Mouse (Mus musculus) midbrain, embryonic 10.5 days (tissue): Measurements from ENCODE around the gene Cxcl9. TPM values are rescaled to one million over a fixed set of nuclear protein-coding genes. Genes with fewer than 3 reads are reported as not detected.
A peak's percentile ranks its signal among the peaks of the same experiment; 100 is the strongest.
"Not testable (repeated sequence)": the region's sequence is repeated elsewhere in the genome, so short reads cannot be mapped to it uniquely, and the experiment has no call there.

ENCODE experiments used
- DNase-seq: peaks from one replicate; pipeline ENCODE4 v3.0.0-alpha.2; 2017; ENCODE audit warnings: low spot score
- H3K27ac ChIP-seq: fragments of 300-500 bp; sonication (generic); replicated peaks from 2 replicates; pipeline ENCODE4 v1.5.1; 2016; ENCODE audit warnings: mild to moderate bottlenecking
- H3K27me3 ChIP-seq: fragments of 300-500 bp; sonication (generic); 2 replicates; pipeline ENCODE4 v1.6.1; 2016; ENCODE audit warnings: low read depth, mild to moderate bottlenecking; ENCODE audit not compliant: poor library complexity, severe bottlenecking
- H3K36me3 ChIP-seq: fragments of 300-500 bp; sonication (generic); 2 replicates; pipeline ENCODE4 v1.6.1; 2016; ENCODE audit warnings: mild to moderate bottlenecking, moderate library complexity
- H3K4me1 ChIP-seq: fragments of 300-500 bp; sonication (generic); 2 replicates; pipeline ENCODE4 v1.6.1; 2016
- H3K4me3 ChIP-seq: fragments of 300-500 bp; sonication (generic); 2 replicates; pipeline ENCODE4 v1.5.1; 2016; ENCODE audit warnings: mild to moderate bottlenecking, moderate library complexity
- H3K9me3 ChIP-seq: fragments of 300-500 bp; sonication (generic); replicated peaks from 2 replicates; pipeline ENCODE4 v1.6.1; 2016; ENCODE audit warnings: mild to moderate bottlenecking
- WGBS: fragments of 180-500 bp; shearing (Covaris S2); methylation state at CpG from one replicate; pipeline ENCODE4 v1.1.7; 2016; 5-methylcytosine and 5-hydroxymethylcytosine counted together
- polyA plus RNA-seq: library from polyadenylated mRNA; unstranded; fragments of >200 nt; fragmentation: Nextera tagmentation; extraction: Ambion mirVana; gene quantifications from 2 replicates; pipeline ENCODE4 v1.2.1, GENCODE M21; 2016

The Cxcl9 gene
- polyA plus RNA-seq, 1 experiment from 2014 or later = not detected

DNA sequence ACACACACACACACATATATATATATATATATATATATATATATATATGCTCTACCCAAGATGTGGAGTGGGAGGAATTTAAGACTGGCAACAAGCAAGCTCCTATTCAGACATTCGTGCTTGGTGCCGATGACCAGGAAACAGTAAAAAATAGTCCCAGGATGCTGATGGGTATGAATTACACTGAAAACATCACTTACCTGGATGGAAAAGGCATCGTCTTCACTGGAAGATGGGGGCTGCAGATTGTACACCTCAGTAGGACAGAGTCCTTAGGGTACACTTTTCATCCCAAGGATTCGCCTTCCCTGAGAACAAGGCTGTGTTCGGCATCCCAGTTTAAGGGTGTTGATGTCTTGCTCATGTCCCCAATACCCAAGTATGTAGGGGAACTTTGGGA lies 36.1 kb upstream of the Cxcl9 start:
- H3K9me3 ChIP-seq = no peaks in the 10 kb centered on the region
- no peaks in the 10 kb centered on the region for H3K36me3 ChIP-seq
- peaks cover 4% of the 10 kb centered on the region for H3K4me1 ChIP-seq
- no peak overlapping the region for H3K4me3 ChIP-seq
- DNase-seq = no peak
- WGBS = 92% methylated on average over 5 of the region's 5 CpGs
- 0 out of 2 replicates have a peak, but pooled peaks cover 4% of the 10 kb centered on the region for H3K27me3 ChIP-seq
- no peak overlapping the region for H3K27ac ChIP-seq

DNA sequence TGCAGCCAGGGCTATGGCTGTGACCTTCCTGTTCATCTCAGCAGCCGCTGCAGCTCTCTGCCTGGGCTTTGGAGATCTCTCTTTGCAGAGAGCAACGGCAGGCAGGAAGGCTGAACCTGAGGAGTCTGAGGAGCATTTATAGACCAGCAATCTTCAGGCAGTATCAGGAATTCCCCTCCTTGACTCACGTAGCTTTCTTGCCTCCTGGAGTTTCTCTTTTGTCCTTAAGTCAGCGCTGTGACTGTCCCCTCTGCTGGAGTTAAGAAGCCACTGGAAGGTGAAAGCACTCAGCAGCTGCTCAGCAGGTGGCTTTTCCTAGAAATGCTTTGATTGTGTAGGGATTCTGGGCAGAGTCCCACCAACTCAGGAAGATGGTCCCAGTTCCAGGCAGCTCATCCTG lies 35.3 kb upstream of the Cxcl9 start:
- H3K4me1 ChIP-seq = peaks cover 4% of the 10 kb centered on the region
- no peak overlapping the region for H3K4me3 ChIP-seq
- H3K27ac ChIP-seq = no peak overlapping the region
- 0 out of 2 replicates have a peak, but pooled peaks cover 4% of the 10 kb centered on the region for H3K27me3 ChIP-seq
- no peaks in the 10 kb centered on the region for H3K36me3 ChIP-seq
- 8% methylated on average over 4 of the region's 4 CpGs for WGBS
- no peak for DNase-seq
- no peaks in the 10 kb centered on the region for H3K9me3 ChIP-seq

DNA sequence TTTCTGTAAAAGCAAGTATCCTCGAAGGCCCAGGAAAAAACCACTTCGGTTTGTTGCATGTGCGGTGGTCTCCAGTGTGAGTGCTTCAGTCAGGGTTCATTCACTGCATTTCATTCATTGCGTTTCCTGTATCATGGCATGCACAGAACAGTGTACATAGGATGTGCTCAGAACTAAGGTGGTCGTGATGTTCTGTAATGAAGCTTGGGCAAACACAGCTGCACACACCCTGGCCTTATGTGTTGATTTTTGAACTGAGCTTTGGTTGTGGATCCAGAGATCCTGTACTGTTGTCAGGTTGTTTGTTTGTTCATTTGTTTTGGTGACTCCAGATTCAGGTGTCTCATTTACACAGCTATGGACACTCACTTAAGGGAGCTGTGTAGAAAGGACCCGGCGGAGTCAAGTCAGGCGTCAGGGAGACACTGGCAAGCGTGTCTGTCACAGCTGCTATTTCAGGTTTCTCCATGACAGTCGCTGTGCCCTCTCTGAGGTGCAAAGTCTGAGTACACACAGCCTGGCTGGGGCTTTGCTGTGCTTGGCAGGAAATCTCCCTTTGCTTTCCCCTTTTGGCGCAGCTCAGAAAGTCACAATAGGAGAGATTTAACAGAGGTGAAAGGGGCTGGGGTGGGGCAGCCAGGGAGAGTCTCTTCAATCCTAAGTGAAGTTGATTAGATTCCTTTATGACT lies 31.0 kb upstream of the Cxcl9 start:
- 80% methylated on average over 11 of the region's 11 CpGs for WGBS
- no peak for DNase-seq
- Histone ChIP-seq H3K9me3 (no peaks in the 10 kb centered on the region), H3K27me3 (no peaks in the 10 kb centered on the region), H3K4me1 (peaks cover 4% of the 10 kb centered on the region), H3K27ac (no peak overlapping the region), H3K36me3 (no peaks in the 10 kb centered on the region), H3K4me3 (no peak overlapping the region)

DNA sequence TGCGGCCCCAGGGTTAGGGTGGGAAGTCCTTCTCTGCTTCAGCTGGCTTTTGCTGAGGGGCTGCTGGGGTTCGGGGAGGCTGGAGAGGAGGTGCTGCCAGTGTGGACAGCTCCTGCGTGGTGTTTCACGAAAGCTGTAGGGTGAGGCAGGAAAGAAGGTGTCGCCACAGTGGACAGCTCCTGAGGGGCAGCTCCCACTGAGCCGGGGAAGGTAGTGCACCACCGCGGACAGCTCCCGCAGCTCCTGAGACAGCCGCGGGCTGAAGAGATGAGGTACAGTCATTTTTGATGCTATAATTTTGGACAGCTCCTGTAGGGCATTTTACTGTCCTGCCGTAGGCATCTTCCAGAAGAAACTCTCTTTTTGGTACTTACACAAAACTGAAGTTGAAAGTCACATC lies 30.2 kb upstream of the Cxcl9 start:
- peaks cover under 1% of the 10 kb centered on the region for H3K4me1 ChIP-seq
- 60% methylated on average over 12 of the region's 12 CpGs for WGBS
- no peaks in the 10 kb centered on the region for H3K27me3 ChIP-seq
- no peaks in the 10 kb centered on the region for H3K9me3 ChIP-seq
- no peak overlapping the region for H3K4me3 ChIP-seq
- no peaks in the 10 kb centered on the region for H3K36me3 ChIP-seq
- no peak for DNase-seq
- H3K27ac ChIP-seq = no peak overlapping the region

DNA sequence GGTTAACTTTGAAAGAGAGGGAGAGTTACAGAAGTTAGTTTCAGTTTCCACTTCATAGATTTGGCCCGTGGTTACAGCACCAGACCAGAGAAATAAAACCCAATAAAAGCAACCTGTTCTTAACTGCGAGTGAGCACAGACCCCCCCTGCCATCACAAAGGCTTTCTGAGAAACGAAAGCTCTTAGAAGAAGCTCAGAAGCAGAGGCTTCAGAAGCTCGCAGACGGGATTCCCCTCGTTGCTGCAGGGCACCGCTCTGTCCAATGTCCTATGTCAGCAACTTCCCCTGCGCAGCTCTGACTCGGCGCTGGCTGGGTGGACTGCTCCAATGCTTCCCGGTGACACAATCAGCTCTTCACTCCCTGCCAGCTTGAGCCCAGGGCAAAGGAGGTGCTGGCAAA lies 25.6 kb upstream of the Cxcl9 start:
- H3K4me1 ChIP-seq = peaks cover 4% of the 10 kb centered on the region; the same call in 1 of the 2 replicates
- H3K9me3 ChIP-seq = no peaks in the 10 kb centered on the region
- no peak for DNase-seq
- H3K27ac ChIP-seq = no peak overlapping the region
- 0 out of 2 replicates have a peak, but pooled peaks cover 8% of the 10 kb centered on the region for H3K27me3 ChIP-seq
- no peak overlapping the region for H3K4me3 ChIP-seq
- no peaks in the 10 kb centered on the region for H3K36me3 ChIP-seq
- 65% methylated on average over 11 of the region's 11 CpGs for WGBS

DNA sequence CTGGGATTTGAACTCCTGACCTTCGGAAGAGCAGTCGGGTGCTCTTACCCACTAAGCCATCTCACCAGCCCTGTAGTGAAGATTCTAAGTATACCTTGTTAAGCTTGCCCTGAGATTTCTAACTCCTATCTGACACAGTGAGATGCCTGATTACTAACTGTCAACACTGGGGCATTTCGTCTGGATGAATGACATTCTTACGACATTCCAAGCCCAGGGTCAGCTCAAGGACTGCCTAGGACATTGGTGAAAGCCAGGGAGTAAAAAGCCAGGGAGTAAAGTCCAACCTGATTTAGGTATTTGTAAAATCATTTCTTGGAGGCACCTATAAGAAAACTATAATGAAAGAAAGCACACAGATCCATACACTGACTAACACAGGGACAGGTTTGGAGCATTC lies 24.8 kb upstream of the Cxcl9 start:
- not testable (repeated sequence) for H3K4me1 ChIP-seq, DNase-seq, H3K36me3 ChIP-seq, H3K27ac ChIP-seq, H3K4me3 ChIP-seq, H3K9me3 ChIP-seq
- H3K27me3 ChIP-seq = peaks cover 16% of the 10 kb centered on the region
- 78% methylated on average over 4 of the region's 4 CpGs for whole genome bisulfite sequencing

DNA sequence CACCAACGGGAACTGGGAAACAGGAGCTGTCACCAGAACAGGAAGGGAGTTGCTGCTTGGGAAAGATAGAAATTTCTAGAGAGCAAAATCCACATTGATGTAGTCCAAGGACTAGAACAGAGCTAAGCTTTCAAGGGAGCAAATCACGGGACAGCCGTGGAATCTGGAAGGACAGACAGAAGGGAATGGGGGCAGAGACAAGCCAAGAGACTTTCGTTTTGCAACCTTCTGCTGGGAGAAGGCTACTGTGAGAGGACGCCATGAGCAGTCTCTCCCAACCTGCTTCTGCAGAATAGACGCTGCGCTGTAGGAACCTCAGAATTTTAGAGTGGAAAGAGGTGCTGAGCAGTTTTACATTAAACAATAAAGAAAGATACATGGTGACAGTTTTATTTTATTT lies 21.9 kb upstream of the Cxcl9 start:
- H3K27ac ChIP-seq = no peak overlapping the region
- no peaks in the 10 kb centered on the region for H3K36me3 ChIP-seq
- H3K4me1 ChIP-seq = peaks cover 7% of the 10 kb centered on the region; the same call in 1 of the 2 replicates
- no peak for DNase-seq
- H3K27me3 ChIP-seq = peaks cover 24% of the 10 kb centered on the region
- WGBS = 86% methylated on average over 7 of the region's 7 CpGs
- H3K9me3 ChIP-seq = no peaks in the 10 kb centered on the region
- H3K4me3 ChIP-seq = no peak overlapping the region

DNA sequence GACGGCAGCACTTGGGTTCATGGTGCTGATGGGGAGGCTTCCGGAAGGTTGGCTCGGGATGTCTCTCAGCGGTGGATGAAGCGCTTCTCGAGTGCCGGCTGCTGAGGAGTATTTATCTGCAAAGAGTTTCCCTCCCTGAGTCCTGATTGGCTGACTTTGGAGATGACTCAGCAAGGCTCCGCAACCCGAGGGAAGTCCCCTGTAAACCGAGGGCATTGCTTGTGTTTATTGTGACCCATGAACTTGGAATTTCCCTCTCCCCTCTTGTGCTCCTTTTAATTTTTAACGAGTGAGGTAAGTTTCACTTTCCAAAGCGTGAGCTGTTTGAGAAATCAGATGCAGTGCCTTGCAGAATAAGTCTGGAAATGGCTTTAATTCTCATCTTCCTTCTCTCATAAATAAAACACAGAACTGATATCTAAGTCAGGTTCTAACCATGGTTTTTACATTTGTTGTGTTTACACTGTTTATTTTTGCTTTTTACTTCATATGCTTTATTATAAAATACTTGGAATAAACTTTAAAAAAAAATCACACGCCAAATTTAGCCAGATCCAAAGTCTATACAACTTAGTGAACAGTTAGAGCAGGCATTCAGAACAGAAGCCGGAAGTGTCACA lies 21.0 kb upstream of the Cxcl9 start, which contains the start of gene Cxcl10:
Gene Cxcl10, minus strand, starts transcription at position 96 of the 620 bp plus-strand sequence.
- Histone ChIP-seq H3K27ac (no peak within 1 kb of the TSS), H3K36me3 (no peaks in the 10 kb centered on the region), H3K27me3 (peaks cover 24% of the 10 kb centered on the region), H3K4me1 (peaks cover 7% of the 10 kb centered on the region; the same call in 1 of the 2 replicates), H3K4me3 (peak within 1 kb of the TSS; percentile 28), H3K9me3 (no peaks in the 10 kb centered on the region)
- peak; percentile 37 for DNase-seq
- 31% methylated on average over 14 of the region's 14 CpGs for WGBS

DNA sequence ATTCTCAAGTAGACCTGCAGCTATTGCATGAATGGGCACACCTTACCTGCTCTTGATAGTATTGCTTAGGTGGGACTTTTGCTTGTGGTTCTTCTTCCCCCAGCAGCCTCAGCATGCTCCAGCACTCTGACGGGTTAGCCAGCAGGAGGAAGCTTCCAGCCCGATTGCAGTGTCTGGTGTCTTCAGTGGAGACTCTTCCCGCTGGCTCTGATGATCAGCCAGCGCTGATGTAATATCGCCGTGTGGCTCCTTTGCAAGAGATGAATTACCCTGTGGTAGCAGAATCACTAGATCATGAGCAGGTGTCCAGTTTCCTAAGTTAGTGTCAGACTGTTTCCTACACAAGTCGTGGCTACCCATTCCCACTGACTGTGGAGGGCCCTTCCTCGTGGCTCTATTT lies 17.1 kb upstream of the Cxcl9 start:
- Histone ChIP-seq H3K4me3 (no peak overlapping the region), H3K4me1 (peaks cover 7% of the 10 kb centered on the region; the same call in 1 of the 2 replicates), H3K27ac (no peak overlapping the region), H3K27me3 (peaks cover 24% of the 10 kb centered on the region), H3K9me3 (no peaks in the 10 kb centered on the region), H3K36me3 (no peaks in the 10 kb centered on the region)
- DNase-seq = no peak
- 88% methylated on average over 8 of the region's 8 CpGs for WGBS

DNA sequence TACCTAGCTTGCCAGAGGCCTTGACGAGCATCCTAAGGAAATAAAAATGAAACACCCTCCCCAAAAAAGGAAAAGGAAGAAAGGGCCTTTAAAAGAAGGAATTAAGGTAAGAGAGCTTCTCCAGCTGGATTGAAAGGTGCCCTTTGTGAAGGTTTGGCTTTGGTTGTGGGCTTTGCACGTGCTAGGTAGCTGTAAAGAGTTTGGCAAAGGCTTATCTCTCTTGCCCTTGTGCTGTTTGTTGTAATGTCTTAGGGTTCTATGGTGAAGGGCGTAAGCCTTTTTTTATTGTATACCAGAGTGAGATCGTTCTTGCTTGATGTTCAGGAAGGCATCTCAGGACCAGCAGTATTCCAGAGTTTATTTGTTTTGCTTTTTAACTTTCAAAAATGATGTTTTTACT lies 12.7 kb upstream of the Cxcl9 start:
- Histone ChIP-seq H3K27ac (no peak overlapping the region), H3K4me1 (no peaks in the 10 kb centered on the region), H3K27me3 (no peaks in the 10 kb centered on the region), H3K9me3 (no peaks in the 10 kb centered on the region), H3K36me3 (no peaks in the 10 kb centered on the region), H3K4me3 (no peak overlapping the region)
- 81% methylated on average over 4 of the region's 4 CpGs for WGBS
- DNase-seq = no peak

DNA sequence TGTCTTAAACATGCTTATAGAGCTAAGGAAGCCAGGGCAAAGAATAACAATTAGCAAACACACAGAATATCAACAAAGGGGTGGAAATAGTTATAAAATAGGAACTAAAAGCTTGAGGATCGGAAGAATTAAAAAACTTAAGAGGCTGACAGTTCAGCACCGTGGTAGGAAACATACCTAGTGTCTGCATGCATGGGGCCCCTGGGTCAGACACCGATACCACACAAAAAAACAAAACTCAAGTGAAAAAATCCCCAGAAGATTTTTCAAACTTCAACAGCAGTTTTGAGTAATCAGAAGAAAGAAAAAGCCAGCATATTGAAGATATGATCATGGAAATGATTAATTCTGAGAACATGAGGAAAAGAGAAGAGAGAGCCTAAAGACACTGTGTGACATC lies 8.9 kb upstream of the Cxcl9 start:
- H3K27ac ChIP-seq = no peak overlapping the region
- H3K36me3 ChIP-seq = no peaks in the 10 kb centered on the region
- WGBS = 83% methylated on average over 3 of the region's 3 CpGs
- H3K9me3 ChIP-seq = no peaks in the 10 kb centered on the region
- no peak for DNase-seq
- no peaks in the 10 kb centered on the region for H3K27me3 ChIP-seq
- H3K4me3 ChIP-seq = no peak overlapping the region
- no peaks in the 10 kb centered on the region for H3K4me1 ChIP-seq

DNA sequence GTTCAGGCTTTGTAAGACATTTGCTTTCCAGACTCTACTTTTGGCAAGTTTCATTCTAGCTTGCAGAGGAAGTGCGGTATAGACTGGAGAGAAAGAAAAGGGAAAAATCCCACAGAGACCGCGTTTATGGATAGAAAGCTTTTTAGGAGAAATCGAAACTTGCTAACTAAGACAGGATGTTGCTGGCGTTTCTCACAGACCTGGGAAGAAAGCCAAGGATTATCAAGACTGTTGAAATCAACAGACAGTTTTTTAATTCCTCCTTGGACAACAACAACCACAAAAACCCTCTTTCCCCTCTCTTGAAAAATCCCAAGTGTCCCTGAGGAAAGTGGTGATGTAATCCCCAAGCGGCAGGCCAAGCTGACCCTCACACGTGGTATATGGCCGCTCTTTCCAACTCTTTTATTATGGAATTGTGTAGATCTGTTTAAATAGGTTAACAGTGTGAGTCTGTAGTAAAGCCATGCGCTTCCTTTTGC lies 4.5 kb upstream of the Cxcl9 start:
- H3K4me1 ChIP-seq = no peaks in the 10 kb centered on the region
- no peak overlapping the region for H3K27ac ChIP-seq
- no peak overlapping the region for H3K4me3 ChIP-seq
- 81% methylated on average over 9 of the region's 9 CpGs for WGBS
- no peaks in the 10 kb centered on the region for H3K9me3 ChIP-seq
- DNase-seq = no peak
- no peaks in the 10 kb centered on the region for H3K27me3 ChIP-seq
- H3K36me3 ChIP-seq = no peaks in the 10 kb centered on the region

DNA sequence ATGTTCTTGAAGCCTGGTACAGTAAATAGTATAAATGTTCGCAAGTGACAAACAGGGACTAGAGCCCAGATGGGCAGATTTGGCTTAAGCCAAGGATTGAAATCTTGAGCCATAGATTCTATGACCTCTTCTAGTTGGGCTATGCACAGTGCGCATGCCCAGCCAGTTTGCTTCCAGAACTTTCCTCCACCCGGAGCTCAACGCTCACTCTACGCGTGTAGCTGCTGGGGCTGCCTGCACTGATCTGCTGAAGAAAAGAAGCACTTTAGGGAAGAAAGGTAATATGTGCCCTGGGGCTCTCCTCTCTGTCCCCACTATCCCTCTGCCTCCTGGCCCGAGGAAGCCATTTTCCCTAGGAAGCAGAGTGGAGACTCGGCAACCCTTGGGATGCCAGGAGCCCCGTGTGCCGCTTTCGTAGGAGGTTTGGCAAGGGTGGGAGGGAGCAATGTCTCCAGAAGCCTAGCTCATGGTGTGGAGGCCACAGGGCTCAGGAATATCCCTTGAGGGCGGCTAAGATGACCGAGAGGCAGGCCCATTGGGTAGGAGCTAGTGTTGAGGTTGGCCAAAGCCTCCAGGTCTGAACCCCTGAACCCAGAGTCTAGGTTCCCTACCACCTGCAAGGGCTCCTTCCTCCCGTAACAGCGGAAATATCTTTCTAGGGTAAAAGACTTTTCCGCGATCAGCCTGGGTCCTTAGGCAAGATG lies 3.9 kb upstream of the Cxcl9 start, which contains the start of gene Art3:
Gene Art3, plus strand, starts transcription at position 193 of the 704 bp plus-strand sequence.
- Histone ChIP-seq H3K4me3 (no peak within 1 kb of the TSS), H3K27me3 (no peaks in the 10 kb centered on the region), H3K9me3 (no peaks in the 10 kb centered on the region), H3K4me1 (no peaks in the 10 kb centered on the region), H3K27ac (no peak within 1 kb of the TSS), H3K36me3 (no peaks in the 10 kb centered on the region)
- DNase-seq = no peak
- WGBS = 91% methylated on average over 17 of the region's 17 CpGs
